Mouse (Mus musculus) CH12F3 (cell line): ENCODE results near the gene Mpst.

Experiments used
- in situ Hi-C: fragments of 300-500 bp; cut with MboI; formaldehyde crosslinking; loops from 2 replicates; pipeline ENCODE4 v1.14.3; 2020; ENCODE audit warnings: low sequenced_read_pairs

Gene Mpst

GRCm38 (mm10) chr15:78403301-78403741 is 2.9 kb upstream of the Mpst start:
- in situ Hi-C loops, result no loop called here

- in situ Hi-C loops, result no loop called here
These were observed 2.3 kb upstream of the Mpst start for GRCm38 (mm10) chr15:78403896-78404295.

DNA sequence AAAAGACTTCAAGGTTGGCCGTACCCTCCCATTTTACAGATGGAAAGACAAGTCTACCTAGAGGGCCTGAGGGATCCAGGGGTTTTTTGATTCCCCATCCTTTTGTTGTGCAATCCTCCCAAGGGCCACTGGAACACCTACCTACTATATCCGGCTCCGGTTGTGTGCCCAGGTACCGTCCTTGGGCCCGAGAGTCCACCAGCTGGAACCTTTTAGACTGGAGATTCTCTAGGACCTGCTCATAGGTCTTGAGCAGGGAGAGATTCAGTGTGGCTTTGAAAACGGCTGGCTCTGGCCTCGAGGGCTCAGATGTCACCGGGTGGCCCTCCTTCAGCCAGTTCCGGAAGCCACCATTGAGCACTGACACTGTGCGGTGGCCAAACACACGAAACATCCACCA is 1.1 kb upstream of the Mpst start:
- in situ Hi-C loops, result no loop called here

GRCm38 (mm10) chr15:78405517-78406211 is 552 bp upstream of the Mpst start, which contains the start of gene Tst:
Tst (minus strand) TSS chr15:78405907.
- in situ Hi-C loops, result no loop called here

DNA sequence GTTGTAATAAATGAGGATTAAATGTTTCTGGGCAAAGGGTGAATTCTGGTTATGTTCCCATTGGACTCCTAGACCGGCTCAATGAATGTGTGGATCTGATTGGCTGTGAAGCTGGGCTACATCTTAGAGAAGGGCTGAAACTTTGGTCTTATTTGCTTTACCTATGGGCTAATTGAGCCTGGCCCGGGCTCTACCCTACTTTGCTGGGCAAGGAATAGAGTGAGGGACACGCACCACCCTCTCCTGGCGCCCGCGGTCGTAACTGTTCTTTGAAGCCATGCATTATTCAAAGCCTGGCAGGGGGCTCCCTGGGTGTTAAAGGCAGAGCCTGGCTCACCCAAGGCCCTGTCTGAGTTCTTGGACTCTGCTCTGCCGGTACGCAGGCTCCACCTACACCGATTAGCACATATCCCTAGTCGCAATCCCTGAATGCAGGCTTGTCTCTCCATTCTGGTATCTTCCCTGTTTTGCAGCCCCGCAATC is 3.4 kb downstream of the Mpst start:
- in situ Hi-C loops, result no loop called here

- in situ Hi-C loops, result no loop called here
These were observed 7.0 kb downstream of the Mpst start for GRCm38 (mm10) chr15:78413083-78413718.

GRCm38 (mm10) chr15:78413719-78414117 is 7.5 kb downstream of the Mpst start:
- in situ Hi-C loops, result no loop called here

GRCm38 (mm10) chr15:78414157-78414556 is 7.9 kb downstream of the Mpst start:
- in situ Hi-C loops, result no loop called here

DNA sequence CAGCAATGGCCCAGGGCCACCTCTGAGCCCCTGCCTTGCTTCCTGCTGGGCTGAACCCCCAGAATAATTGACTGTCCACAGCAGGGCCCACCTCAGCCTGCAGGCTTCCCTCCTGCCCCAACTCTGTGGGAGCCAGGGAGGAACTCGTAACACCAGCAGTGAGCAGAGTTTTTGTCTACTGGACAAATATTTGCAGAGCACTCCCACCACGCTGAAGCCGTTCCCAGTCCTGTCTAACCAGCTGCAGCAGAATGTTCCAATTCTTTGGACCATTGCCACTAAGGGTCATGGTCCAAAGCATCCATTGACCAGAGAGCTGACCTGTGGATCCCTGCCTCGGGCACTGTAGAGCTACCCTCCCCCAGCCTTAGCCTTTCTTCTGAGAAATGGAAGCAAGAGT is 10.7 kb downstream of the Mpst start:
- in situ Hi-C loops, result no loop called here

DNA sequence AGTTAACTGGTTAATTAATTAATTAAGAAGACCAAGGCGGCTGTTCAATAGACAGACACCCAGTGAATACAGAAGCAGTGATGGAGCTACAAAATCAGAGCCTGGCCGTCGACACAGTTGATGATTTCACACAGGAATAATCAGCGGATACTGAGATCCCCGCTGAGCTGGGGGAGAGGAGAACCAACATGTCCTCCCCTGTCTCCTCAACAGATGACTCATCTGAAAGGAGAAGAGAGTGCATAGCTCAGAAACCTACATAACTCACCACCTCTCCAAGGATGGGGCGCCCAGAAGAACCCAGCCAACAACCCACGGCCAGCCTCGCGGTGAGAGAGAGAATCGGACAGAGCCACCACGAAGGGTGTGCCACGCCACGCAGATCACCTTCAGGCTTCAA is 14.2 kb downstream of the Mpst start:
- in situ Hi-C loops, result no loop called here

GRCm38 (mm10) chr15:78422046-78422956 is 16.1 kb downstream of the Mpst start:
- in situ Hi-C loops, result no loop called here

- in situ Hi-C loops, result no loop called here
These were observed 18.3 kb downstream of the Mpst start for GRCm38 (mm10) chr15:78424507-78424906.

DNA sequence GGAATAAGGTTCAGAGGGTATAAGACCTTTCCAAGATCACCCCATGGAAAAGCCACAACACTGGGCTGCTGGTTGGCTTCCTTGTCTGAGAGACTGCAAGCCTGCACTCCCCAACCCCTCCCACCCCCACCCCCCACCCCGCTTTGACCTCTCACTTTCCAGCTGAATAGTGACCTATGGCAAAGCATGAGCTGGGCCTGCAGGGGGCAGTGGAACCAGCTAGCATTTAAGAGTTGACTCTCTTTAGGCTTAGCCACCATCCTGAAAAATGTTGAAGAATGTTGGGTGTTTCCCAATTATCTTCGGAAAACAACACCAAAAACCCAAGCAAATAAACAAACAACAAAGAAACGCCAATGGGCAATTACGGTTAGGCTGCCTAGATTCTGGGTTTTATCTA is 19.0 kb downstream of the Mpst start:
- in situ Hi-C loops, result no loop called here

GRCm38 (mm10) chr15:78428391-78429138 is 22.3 kb downstream of the Mpst start, which contains the start of gene Kctd17:
Kctd17 (plus strand) TSS chr15:78428564.
- in situ Hi-C loops, result no loop called here

- in situ Hi-C loops, result no loop called here
These were observed 22.9 kb downstream of the Mpst start for GRCm38 (mm10) chr15:78429139-78429459.

- in situ Hi-C loops, result no loop called here
These were observed 23.8 kb downstream of the Mpst start for GRCm38 (mm10) chr15:78429871-78430622.

GRCm38 (mm10) chr15:78430874-78431273 is 24.7 kb downstream of the Mpst start:
- in situ Hi-C loops, result no loop called here

DNA sequence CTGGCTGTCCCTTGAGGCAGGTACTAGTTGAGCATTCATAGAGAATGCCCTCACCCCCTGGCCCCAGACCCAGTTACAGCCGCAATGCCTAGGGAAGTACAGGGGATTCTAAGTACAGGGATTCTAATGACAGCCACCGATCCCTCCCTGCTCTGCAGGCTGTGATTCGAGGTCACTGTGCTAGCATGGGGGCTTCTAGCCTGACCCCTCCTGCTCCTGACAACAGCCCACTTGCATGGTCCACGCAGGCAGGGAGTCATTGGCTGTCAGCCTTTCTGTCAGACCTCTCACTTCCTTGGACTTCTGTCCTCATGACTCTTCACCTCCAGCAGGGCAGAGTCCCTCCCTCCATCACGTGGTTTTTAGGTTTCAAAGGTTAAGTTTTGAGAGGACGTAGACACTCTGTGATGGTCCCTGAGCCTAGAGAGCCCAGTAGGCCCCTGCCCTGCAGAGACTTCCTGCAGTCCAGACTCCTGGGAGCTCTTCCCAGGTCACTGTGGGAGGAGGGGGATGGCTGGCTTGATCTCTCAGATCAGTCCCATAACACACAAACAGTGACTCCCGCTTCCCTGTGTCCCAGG is 25.4 kb downstream of the Mpst start:
- in situ Hi-C loops, result no loop called here

GRCm38 (mm10) chr15:78434896-78435520 is 28.8 kb downstream of the Mpst start:
- in situ Hi-C loops, result no loop called here
